Mouse (Mus musculus) intestine, embryonic 14.5 days (tissue): ENCODE measurements around the gene Ints4. TPM values are rescaled to one million over a fixed set of nuclear protein-coding genes. Genes with fewer than 3 reads are reported as not detected.
A peak's percentile ranks its signal among the peaks of the same experiment; 100 is the strongest.

Experiments used
- ATAC-seq: fragments of 200-750 bp; cut with Nextera tagmentation; replicated peaks from 2 replicates; pipeline ENCODE4 v1.8.0; 2017; ENCODE audit warnings: low read depth, moderate number of reproducible peaks, moderate TSS enrichment, moderate library complexity; ENCODE audit not compliant: low FRiP score, low TSS enrichment
- DNase-seq: peaks from one replicate; pipeline ENCODE4 v3.0.0-alpha.2; 2018; ENCODE audit warnings: low spot score
- H3K27ac ChIP-seq: fragments of 300-500 bp; sonication (generic); 2 replicates; pipeline ENCODE4 v1.5.1; 2014; ENCODE audit warnings: low read depth, mild to moderate bottlenecking, control low read depth
- H3K27me3 ChIP-seq: fragments of 300-500 bp; sonication (generic); replicated peaks from 2 replicates; pipeline ENCODE4 v1.6.1; 2014; ENCODE audit warnings: low read length, control low read depth; ENCODE audit not compliant: control insufficient read depth, insufficient read depth
- H3K36me3 ChIP-seq: fragments of 300-500 bp; sonication (generic); 2 replicates; pipeline ENCODE4 v1.6.1; 2014; ENCODE audit warnings: low read length, control low read depth; ENCODE audit not compliant: control insufficient read depth, insufficient read depth
- H3K4me1 ChIP-seq: fragments of 300-500 bp; sonication (generic); replicated peaks from 2 replicates; pipeline ENCODE4 v1.6.1; 2014; ENCODE audit warnings: low read length, control low read depth, mixed read lengths; ENCODE audit not compliant: control insufficient read depth, insufficient read depth
- H3K4me2 ChIP-seq: fragments of 300-500 bp; sonication (generic); 2 replicates; pipeline ENCODE4 v1.6.1; 2014; ENCODE audit warnings: low read length
- H3K4me3 ChIP-seq: fragments of 300-500 bp; sonication (generic); 2 replicates; pipeline ENCODE4 v1.5.1; 2014; ENCODE audit warnings: low read depth, low read length, control low read depth, mixed read lengths
- H3K9ac ChIP-seq: fragments of 300-500 bp; sonication (generic); 2 replicates; pipeline ENCODE4 v1.6.1; 2014; ENCODE audit warnings: mild to moderate bottlenecking, low read length
- H3K9me3 ChIP-seq: fragments of 300-500 bp; sonication (generic); 2 replicates; pipeline ENCODE4 v1.6.1; 2016; ENCODE audit warnings: low read length, control low read depth; ENCODE audit not compliant: control insufficient read depth
- WGBS: fragments of 180-500 bp; shearing (Covaris S2); extraction: QIAGEN DNeasy Blood & Tissue Kit; methylation state at CpG from one replicate; pipeline ENCODE4 v1.1.7; 2014; 5-methylcytosine and 5-hydroxymethylcytosine counted together
- polyA plus RNA-seq: library from polyadenylated mRNA; unstranded; fragments of >200 nt; fragmentation: Nextera tagmentation; extraction: Ambion mirVana; gene quantifications from 2 replicates; pipeline ENCODE4 v1.2.1, GENCODE M21; 2014

The Ints4 gene
- polyA plus RNA-seq, 1 experiment from 2014 or later, result 56.4 TPM

DNA sequence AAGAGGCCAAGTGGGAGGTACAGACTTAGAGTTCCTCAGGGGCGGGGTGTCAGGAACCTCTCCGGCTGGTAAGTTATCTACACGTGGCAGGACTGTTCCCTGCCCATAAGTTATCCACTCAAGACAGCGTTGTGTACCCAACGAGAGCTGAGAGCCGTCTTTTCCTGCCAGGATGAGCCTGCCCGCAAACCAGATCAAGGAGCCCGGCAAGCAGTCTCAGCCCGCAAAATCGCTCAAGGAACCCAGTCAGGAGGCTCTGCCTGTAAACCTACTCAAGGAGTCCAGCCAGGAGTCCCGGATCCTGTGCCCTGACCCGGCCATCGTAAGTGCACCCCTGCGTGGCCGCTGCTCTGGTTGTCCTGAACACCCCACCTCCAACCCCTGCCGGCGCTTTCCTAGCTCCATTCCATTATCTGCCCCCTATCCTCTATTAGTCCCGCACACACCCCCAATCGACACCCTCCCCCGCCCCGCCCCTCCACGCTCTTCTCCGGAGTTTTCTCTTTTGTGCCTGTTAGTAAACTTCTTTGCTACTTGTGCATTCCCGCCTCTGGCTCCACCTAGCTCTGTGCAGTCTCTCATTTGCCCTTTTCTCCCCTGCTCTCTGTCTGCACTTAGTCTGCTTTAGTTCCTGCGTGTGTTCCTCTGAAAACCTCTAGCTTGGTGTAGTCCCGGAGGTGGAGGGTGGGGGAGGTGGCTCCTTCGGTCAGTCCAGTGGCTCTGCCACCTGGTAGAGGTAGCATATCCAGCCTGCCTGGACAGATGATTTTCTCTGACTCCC, 27.4 kb upstream of the Ints4 start:
- no peaks in the 10 kb centered on the region for H3K27me3 ChIP-seq
- H3K9me3 ChIP-seq, result 0 out of 2 replicates have a peak, but pooled peaks cover 7% of the 10 kb centered on the region
- peak; percentile 70 for ATAC-seq
- no peaks in the 10 kb centered on the region for H3K36me3 ChIP-seq
- peak overlapping the region; percentile 79 for H3K4me2 ChIP-seq
- peak; percentile 70 for DNase-seq
- peak overlapping the region; percentile 33 for H3K4me3 ChIP-seq
- H3K27ac ChIP-seq, result no peak overlapping the region
- H3K9ac ChIP-seq, result peak overlapping the region; percentile 46
- peaks cover 4% of the 10 kb centered on the region; the same call in 1 of the 2 replicates for H3K4me1 ChIP-seq
- 2% methylated on average over 27 of the region's 27 CpGs for WGBS

DNA sequence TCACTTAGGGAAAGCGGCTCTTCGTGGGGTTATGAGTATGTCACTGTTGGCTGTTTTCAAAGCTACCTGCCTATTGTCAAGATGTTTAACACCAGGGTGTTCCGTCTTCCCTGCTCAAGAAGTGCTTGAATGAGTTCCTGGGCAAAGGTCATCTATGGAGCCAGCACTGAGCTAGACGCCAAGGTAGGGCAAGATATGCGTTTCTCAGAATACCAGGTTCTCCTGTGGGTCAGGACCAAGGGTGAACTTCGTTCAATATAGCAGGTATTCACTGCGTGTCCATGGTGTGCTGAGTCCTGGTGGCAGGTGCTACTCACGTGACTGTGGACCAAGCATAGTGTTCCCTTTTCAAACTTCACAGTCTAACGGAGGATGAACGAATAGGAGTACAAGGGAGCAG, 26.0 kb upstream of the Ints4 start:
- H3K9me3 ChIP-seq, result no peaks in the 10 kb centered on the region
- no peak overlapping the region for H3K9ac ChIP-seq
- no peaks in the 10 kb centered on the region for H3K27me3 ChIP-seq
- DNase-seq (no peak), ATAC-seq (no peak)
- no peaks in the 10 kb centered on the region for H3K36me3 ChIP-seq
- 91% methylated on average over 10 of the region's 10 CpGs for WGBS
- no peak overlapping the region for H3K4me3 ChIP-seq
- peaks cover 4% of the 10 kb centered on the region; the same call in 1 of the 2 replicates for H3K4me1 ChIP-seq
- no peak overlapping the region for H3K27ac ChIP-seq
- no peak overlapping the region for H3K4me2 ChIP-seq

DNA sequence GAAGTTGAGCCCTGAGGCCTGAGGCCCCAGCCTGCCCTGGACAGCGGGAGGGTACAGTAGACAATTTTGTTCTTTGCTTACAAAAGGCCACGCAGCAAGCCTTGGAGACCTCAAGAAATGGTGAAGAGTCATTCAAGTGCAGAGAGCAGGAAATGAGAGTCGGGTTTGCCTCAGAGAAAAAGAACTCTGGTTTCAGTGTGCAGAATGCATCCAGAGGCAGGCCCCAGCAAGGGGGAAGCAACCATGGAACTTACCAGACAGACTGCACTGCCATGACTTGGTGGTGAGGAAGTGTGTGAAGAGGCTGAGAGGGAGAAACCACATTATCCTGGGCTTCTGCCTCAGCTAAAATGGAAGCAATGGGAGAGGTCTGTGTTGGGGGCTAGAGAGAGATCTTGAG, 25.2 kb upstream of the Ints4 start:
- H3K36me3 ChIP-seq, result no peaks in the 10 kb centered on the region
- ATAC-seq (no peak), DNase-seq (no peak)
- 80% methylated on average over 3 of the region's 3 CpGs for WGBS
- no peak overlapping the region for H3K4me2 ChIP-seq
- no peaks in the 10 kb centered on the region for H3K27me3 ChIP-seq
- H3K4me3 ChIP-seq, result no peak overlapping the region
- H3K4me1 ChIP-seq, result peaks cover 4% of the 10 kb centered on the region; the same call in 1 of the 2 replicates
- no peak overlapping the region for H3K9ac ChIP-seq
- H3K27ac ChIP-seq, result no peak overlapping the region
- H3K9me3 ChIP-seq, result no peaks in the 10 kb centered on the region

DNA sequence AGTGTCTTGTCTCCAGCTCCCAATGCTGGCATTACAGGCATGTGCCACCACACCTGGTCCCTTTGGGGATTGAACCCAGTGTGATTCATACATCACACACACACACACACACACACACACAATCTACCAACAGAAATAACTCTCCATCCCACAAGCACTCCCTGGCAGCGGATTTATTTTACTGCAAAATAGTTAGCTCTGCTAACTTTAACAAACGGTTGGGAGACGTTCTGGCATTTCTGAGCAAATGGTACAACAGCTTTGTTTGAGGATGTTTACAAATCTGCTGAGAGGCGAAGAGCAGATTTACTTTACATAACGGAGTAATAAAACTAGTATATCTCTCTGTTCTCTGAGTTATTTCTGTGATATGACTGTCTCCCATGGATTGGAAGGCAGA, 7.8 kb upstream of the Ints4 start:
- Histone ChIP-seq H3K27me3 (no peaks in the 10 kb centered on the region), H3K36me3 (no peaks in the 10 kb centered on the region), H3K4me2 (no peak overlapping the region), H3K9ac (no peak overlapping the region), H3K4me3 (no peak overlapping the region), H3K9me3 (no peaks in the 10 kb centered on the region), H3K4me1 (no peaks in the 10 kb centered on the region), H3K27ac (no peak overlapping the region)
- ATAC-seq, result no peak
- DNase-seq, result no peak
- 36% methylated on average over 5 of the region's 5 CpGs for WGBS

DNA sequence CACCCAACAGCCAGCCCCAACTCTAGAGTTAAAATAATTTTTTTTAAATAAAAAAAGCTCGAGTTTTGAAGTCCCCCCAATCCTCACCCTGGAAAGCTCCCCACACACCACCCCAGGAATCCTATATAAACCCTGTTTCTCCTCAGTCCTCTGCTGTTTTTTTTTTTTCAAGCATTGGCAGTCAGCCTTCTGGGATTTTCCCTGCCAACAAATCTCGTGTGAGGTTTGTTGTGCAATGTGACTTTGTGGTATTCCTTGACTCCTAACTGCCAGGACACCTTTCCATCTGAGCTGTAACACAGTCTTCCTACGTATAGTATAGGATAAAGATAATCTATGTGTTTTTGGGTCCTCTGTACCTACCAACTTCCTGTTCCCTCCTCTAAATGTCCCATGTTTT, 1.4 kb upstream of the Ints4 start:
- Histone ChIP-seq H3K27ac (no peak overlapping the region), H3K4me3 (no peak overlapping the region), H3K9me3 (no peaks in the 10 kb centered on the region), H3K36me3 (no peaks in the 10 kb centered on the region), H3K4me1 (peaks cover 13% of the 10 kb centered on the region; the same call in 1 of the 2 replicates), H3K4me2 (no peak overlapping the region), H3K9ac (no peak overlapping the region), H3K27me3 (no peaks in the 10 kb centered on the region)
- 65% methylated on average over 3 of the region's 3 CpGs for WGBS
- ATAC-seq (no peak), DNase-seq (no peak)

DNA sequence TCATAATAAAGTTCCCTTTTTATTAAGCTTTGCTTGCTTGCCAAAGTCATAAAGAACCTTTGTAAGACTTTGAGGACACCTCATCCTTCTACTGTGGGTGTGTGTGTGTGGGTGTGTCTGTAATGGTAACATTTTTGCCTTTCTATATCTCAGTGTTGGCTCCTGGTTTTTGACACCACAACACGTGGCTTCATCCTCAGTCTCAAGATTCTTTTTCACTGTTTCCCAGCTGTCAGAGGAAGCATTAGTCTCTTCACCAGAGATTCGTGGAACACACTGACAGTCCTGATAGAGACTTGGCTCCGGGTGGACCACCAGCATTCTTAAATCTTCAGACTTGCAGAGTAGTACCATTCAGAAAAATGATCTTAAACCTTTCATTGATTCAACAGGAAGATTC, 466 bp upstream of the Ints4 start:
- H3K4me1 ChIP-seq, result peaks cover 13% of the 10 kb centered on the region; the same call in 1 of the 2 replicates
- ATAC-seq (no peak), DNase-seq (no peak)
- no peak overlapping the region; the same call in 1 of the 2 replicates for H3K27ac ChIP-seq
- no peaks in the 10 kb centered on the region for H3K9me3 ChIP-seq
- peaks cover 7% of the 10 kb centered on the region for H3K36me3 ChIP-seq
- H3K4me2 ChIP-seq, result peak overlapping the region; percentile 91
- H3K27me3 ChIP-seq, result no peaks in the 10 kb centered on the region
- WGBS, result 17% methylated on average over 3 of the region's 3 CpGs
- peak overlapping the region; percentile 89 for H3K4me3 ChIP-seq
- no peak overlapping the region; the same call in 1 of the 2 replicates for H3K9ac ChIP-seq

DNA sequence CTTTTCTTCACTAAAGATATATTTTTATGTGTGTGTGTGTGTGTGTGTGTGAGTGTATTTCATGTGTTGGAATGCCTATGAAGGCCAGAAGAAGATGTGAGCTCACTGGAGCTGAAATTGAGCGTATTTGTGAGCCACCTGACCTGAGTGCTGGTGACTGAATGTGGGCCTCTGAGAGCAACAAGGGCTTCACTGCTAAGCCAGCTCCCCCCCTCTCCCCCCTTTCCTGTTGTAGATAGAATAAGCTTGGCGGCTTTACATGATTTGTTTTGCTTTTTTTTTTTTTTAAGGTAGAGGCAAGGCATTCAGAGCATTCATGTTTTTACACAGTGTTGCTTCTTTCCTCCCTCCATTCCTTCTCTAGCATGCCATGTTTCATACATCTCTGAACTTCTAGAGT, 2.6 kb downstream of the Ints4 start:
- no peaks in the 10 kb centered on the region for H3K27me3 ChIP-seq
- no peak overlapping the region for H3K9ac ChIP-seq
- no peak overlapping the region for H3K4me2 ChIP-seq
- no peak for DNase-seq
- H3K4me3 ChIP-seq, result no peak overlapping the region
- ATAC-seq, result no peak
- WGBS, result 89% methylated on average over 2 of the region's 2 CpGs
- H3K4me1 ChIP-seq, result peaks cover 13% of the 10 kb centered on the region; the same call in 1 of the 2 replicates
- H3K27ac ChIP-seq, result no peak overlapping the region
- no peaks in the 10 kb centered on the region for H3K9me3 ChIP-seq
- peaks cover 38% of the 10 kb centered on the region for H3K36me3 ChIP-seq

DNA sequence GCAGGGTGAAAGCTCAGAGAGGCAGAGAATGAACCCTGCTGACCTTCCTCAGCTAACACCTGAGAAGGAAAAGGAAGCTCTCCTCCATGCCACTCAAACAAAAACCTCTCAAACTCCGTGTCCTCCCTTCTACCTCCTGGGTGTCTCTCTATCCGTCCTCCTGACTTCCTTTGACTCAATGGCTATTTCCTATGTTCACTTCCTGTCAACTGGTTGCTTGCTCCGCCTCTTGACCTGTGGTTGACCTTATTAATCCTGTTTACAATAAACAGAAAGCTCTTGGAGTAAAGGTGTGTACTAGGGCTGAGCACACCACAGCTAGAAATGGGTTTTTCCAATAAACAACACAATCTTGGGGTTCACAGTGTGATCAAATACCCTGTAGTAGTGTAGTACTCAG, 10.4 kb downstream of the Ints4 start:
- Histone ChIP-seq H3K27ac (no peak overlapping the region), H3K36me3 (peaks cover 51% of the 10 kb centered on the region), H3K27me3 (no peaks in the 10 kb centered on the region), H3K4me1 (no peaks in the 10 kb centered on the region), H3K4me3 (no peak overlapping the region), H3K4me2 (no peak overlapping the region), H3K9me3 (no peaks in the 10 kb centered on the region), H3K9ac (no peak overlapping the region)
- ATAC-seq, result no peak
- no peak for DNase-seq
- WGBS, result 69% methylated on average over 3 of the region's 3 CpGs

DNA sequence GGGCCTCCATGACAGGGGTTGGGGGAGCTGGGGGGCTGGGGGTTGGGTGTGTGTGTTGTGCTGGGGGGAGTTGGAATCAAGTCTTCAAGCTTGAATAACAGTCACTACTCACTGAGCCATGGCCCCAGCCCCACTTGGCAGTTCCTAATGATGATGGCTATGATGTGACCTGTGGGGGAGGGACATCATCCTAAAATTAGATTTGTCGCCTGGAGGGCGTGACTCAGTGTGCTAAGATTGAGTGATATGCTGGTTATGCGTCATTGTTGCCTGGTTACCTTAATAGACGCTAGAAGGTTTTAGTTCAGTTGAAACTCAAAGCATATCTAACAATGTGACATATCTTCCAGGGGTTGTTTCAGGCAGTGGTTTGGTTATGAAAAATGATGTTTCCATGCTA, 11.7 kb downstream of the Ints4 start:
- H3K27ac ChIP-seq, result no peak overlapping the region
- H3K27me3 ChIP-seq, result no peaks in the 10 kb centered on the region
- H3K9ac ChIP-seq, result no peak overlapping the region
- no peaks in the 10 kb centered on the region for H3K9me3 ChIP-seq
- ATAC-seq, result no peak
- no peaks in the 10 kb centered on the region for H3K4me1 ChIP-seq
- no peak overlapping the region for H3K4me2 ChIP-seq
- H3K4me3 ChIP-seq, result no peak overlapping the region
- DNase-seq, result no peak
- H3K36me3 ChIP-seq, result peaks cover 38% of the 10 kb centered on the region
- WGBS, result 89% methylated on average over 4 of the region's 4 CpGs
